Mouse (Mus musculus) left cerebral cortex, postnatal 36 days (tissue): ENCODE results near the gene Gipc2. TPM values are rescaled to one million over a fixed set of nuclear protein-coding genes. Genes with fewer than 3 reads are reported as not detected.

Experiments used
- DNase-seq, 2 experiments: peaks; one replicate each; pipeline ENCODE4 v3.0.0; 2021 to 2022; ENCODE audit warnings: low spot score in 2 of 2, mixed read lengths in 1 of 2
- intact Hi-C: fragments of 180-260 bp; cut with DNase I; formaldehyde crosslinking; loops from one replicate; pipeline ENCODE4 v1.15.1; 2025
- total RNA-seq, 2 experiments: library from RNA; stranded (reverse); gene quantifications; 2 replicates each; pipeline ENCODE4 v1.2.3; 2021

Gipc2 gene
- total RNA-seq, 2 experiments from 2014 or later = 3.8 to 7.9 TPM

DNA sequence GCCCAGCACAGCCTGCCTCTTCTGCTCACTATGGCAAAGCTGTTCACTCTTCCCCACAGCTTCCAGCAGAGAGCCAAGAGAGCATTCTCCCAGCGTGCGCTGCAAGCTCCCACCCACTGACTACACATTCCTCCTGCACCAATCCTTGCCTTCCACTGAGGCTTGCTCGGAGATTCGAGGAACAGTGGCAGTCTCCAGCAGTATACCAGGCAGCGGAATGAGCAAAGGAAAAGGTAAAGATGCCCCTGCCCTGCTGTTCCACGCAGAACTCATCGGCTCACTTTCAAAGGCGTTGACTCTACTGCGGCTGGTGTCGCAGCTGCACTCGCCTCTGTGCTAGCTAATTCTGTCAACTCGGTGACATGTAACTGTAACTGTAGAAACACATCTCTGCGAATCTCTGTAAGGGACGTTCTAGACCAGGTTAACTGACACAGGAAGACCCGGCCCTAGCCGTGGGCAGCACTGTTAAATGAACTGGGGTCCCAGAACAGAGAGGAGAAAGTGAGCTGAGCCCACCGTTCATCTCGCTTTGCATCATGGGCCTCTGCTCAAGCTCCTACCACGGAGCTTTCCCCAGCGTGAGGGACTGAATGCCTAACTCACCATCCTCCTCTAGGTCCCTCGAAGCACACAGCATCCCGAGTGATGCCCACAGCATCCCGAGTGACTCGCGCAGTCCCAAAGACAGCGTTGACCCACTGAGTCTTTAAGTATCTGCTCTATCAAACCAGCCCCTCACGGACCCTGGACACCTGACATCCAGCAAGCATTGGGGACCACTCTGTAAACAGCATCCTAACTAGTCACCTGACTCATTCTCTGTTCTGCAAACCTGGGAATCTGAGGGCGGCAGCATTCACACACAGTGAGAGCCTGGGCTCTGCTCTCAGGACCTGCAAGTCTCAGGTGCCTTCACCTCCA is 59.5 kb downstream of the Gipc2 start:
- peak; percentile 69 to 77 for DNase-seq
- intact Hi-C loops = loop anchor here (5.0 kb wide), 1 partner anchor 86 kb away; no protein-coding TSS in a partner anchor

DNA sequence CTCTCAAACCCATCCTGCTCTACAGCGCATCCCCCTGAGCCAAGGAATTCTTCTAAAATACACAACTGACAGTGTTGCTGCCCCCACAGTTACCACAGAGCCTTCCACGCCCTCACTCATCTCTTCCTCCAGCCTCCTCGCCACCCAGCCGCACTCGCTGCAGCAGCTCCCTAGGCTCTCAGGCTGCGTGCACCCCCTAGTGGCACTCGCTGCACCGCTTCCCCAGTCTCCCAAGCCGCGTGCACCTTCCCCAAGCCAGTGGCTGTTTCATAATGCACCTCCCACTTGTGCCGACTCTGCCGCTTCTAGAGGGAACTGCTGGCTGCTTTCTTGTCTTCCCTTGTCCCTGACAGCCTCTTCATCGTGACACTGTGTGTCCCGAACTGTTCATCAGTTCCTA is 60.7 kb downstream of the Gipc2 start:
- intact Hi-C loops = loop anchor here (5.0 kb wide), 1 partner anchor 87 kb away; no protein-coding TSS in a partner anchor
- peak; percentile 78 to 79 for DNase-seq

DNA sequence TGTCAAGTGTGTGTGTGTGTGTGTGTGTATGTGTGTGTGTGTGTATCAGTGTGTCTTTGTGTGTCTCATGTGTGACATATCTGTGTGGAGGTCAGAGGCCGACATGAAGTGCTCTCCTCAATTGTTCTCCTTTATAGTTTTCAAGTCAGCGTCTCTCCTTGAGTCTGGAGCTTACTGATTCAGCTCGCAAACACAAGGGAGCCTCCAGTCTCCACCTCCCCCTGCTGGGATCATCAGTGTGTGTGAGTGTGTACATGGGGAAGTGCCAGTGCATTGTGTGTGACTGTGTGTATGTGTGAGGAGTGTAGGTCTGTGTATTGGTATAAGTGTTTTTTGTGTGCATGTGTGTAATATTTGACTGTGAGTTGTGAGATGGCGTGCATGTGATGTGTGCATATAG is 62.6 kb downstream of the Gipc2 start:
- intact Hi-C loops = no loop called here
- DNase-seq = no peak

DNA sequence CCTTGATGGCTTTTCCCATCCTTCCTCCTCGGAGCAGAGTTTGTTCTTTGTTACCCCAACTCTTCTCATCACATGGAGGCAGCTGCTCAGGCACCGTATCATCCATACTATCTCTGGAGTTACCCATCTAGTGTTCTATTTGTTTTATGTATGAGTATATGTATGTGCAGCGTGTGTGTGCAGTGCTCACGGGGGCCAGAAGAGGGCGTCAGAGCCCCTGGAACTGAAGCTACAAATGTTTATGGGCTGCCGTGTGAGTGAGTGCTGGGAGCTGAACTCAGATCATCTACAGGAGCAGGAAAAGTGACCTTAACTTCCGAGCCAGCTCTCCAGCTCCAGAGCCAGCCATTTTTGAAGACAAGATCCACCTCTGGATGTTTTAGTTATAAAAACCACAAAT is 64.6 kb downstream of the Gipc2 start:
- intact Hi-C loops = no loop called here
- no peak for DNase-seq

DNA sequence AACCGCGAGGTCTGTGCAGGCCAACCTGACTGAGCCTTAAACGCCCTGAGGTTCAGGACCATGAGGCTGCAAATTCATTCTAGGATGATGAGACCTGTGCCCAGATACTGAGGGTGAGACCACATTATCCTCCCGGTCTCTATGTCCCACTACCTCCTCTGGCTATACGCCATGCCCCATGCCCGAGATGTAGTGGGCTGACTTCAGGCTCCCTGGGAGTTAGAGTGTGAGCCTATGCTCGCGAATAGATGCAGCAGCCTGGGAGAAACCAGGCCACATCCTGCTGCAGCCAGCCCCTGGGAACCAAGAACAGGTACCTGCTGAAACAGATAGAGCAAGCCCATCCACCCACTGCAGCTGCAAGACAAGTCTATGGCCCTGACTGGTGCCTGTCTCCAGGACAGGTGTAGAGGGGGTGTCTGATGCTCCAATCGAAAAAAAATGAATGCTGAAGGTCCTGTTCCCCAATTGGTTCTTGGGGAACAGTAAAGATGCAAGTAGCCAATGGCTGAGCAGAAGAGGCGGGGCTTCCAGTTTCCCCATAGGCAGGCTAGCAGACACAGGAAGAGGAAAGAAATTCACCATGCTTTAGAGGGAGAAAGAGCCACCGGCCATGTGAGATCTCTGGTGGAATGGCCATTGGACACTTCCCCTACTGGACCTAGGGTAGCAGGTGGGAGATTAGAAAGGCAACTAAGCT is 65.8 kb downstream of the Gipc2 start:
- DNase-seq = no peak

DNA sequence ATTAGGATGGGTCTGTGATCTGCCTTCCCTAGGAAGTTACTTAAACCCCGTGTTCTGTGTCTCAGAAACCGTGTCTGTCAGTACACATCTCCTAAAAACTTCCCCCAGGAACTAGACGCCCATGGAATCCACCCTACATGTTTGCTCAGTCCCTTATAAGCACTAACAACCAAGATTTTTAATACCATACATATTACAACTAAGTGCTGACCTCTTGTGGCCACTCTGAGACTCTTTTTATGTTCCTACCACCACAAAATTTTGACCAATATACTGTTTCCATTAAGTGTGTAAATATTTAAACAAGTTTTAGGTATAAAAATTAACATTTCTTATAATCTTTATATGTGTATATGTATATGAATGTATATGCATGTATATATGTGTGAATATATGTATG is 71.0 kb downstream of the Gipc2 start:
- no peak for DNase-seq
- intact Hi-C loops = loop anchor here (2.0 kb wide), 1 partner anchor 378 kb away; no protein-coding TSS in a partner anchor

More for the DNA sequence above, 65.8 kb downstream of the Gipc2 start:
- intact Hi-C loops = no loop called here

DNA sequence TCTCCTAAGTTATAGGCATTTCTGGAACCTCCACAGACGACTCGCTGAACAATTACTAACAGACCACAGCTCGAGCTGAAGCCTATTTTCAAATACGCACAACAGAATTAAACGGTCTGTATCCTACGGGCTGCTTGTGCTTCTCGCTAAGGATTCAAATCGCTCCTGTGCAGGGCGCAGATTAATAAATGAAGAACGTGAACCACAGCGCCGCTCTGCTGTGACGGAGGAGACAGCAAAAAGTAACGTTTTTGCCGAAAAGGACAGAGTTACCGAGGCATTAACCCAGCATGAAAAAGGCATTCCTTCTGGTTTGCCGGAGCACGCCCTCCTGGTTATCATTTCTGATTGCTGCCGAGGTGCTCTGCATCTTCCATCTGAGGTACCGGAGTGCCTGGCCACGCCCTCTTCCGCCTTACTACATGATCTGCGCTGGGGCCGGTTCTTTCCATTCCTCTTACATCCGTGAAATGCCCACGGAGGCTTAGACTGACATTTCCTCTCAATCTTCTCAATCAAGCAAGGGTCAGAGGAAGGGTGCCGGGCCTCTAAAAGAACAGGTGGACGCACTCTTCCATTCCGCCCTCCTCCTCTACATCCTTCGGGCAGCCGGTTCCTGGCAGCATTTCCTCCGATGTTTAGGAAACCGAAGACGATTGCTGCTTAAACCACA is 73.5 kb downstream of the Gipc2 start:
- intact Hi-C loops = no loop called here
- no peak for DNase-seq

DNA sequence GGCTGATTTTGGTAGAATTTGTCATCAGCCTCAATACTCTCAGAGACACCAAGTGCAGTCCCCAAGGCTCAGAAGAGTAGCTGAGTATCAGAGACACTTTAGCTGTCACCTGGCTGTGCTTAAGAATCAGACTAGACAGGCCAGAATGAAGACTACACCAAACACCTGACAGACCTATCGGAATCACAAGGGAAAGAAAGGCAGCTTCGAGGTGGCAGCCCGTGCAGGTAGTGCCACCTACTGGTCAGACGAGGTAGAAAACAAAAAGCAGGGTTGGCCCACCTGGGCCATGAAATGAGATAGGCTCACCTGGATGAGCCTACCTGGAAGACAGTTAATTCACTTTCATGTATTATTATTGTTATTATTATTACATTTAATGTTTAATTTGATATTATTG is 76.9 kb downstream of the Gipc2 start:
- DNase-seq = no peak
- intact Hi-C loops = loop anchor here (1.0 to 2.0 kb wide), 2 partner anchors 252 to 314 kb away; partner anchors contain the start of gene Ptgfr

DNA sequence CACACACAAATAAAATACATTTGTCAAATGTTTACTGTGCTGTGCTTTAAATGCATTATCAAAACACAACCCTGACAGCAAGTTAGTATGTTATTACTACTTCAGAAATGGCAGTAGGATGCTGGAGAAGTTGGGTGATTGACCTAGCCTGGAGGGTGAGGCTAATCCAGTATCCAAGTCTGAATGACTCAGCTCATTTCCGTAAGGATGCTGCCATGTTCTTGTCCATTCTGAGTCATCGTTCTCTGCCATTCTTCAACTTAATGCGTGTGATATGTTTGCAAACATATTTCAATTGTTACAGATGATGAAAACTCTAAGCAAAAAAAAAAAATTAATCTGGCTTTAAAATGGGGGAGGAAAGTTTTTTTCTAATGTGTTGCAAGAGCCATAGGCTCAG is 84.6 kb downstream of the Gipc2 start:
- no peak for DNase-seq
- intact Hi-C loops = no loop called here

DNA sequence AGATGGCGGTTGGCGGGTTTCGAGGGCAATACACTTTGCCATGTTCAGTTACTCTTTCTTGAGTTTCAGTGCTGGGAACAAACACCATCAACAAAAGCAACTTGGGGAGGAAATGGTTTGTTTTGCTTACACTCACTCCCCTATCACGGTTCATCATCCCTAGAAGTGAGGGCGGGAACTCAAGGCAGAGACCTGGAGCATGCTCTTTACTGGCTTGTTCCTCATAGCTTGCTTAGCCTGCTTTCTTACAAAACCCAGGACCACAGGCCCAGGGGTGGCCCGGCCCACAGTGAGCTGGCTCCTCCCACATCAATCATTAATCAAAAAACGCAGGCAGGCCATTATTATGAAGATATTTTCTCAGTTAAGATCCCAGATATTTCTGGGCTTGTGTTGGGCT is 89.9 kb downstream of the Gipc2 start:
- intact Hi-C loops = no loop called here

DNA sequence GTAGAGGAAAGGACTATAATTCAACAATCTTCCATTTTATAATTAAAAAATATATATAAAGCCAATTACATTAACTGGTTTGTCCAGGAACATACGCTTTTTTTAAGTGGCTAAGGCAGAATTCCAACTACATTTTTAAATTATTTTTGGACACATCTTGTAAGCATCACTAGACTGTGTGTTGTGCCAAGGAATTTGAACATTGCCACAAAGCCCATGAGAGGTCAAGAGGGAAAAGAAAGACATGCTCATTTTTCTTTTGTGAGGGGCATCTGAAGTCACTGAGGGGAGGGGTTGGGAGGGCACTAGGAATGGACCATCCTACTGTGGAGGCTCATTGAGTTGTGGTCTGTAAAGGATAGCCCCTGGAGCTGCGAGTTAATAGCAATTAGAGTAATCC is 97.0 kb downstream of the Gipc2 start:
- intact Hi-C loops = loop anchor here (5.0 kb wide), 1 partner anchor 232 kb away; the partner anchor contains the start of gene Ptgfr
- no peak for DNase-seq

More for the DNA sequence above, 89.9 kb downstream of the Gipc2 start:
- no peak for DNase-seq

DNA sequence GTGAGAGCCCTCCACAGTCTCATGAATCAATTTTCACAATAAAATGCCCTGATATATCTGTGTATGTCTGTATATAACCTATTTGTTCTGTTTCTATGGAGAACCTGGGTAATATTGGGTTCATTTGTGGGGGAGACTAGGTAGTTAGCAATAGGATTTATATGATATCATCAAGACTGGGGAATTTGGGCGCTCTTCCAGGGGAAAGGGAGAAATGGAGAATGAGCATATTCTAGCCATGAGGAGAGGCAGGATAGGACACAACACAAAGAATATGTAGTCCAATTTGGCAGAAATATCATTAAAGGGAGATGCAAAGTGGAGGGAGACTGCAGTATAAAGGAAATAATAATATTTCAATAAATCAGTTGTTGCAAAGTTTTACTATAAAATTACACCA is 97.7 kb downstream of the Gipc2 start:
- intact Hi-C loops = loop anchor here (5.0 kb wide), 1 partner anchor 231 kb away; the partner anchor contains the start of gene Ptgfr
- no peak for DNase-seq

DNA sequence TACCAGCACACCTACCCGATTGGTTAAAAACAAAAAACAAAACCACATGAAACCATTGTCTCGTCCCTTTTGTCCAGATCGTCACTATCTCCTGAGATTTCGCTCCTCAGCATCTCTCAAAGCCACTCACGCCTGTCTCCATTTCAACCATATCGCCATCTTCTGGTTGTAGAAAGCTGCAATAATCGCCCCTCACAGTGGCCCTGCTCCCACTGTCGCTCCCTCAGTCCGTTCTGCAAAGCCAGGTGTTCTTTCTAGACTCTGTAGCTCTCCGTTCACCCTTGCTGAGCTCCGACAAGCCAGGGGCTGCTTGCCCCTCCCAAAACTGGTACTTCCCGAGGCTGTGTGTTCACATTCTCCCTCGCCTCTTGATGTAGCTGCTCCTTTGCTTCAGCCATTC is 99.3 kb downstream of the Gipc2 start:
- intact Hi-C loops = loop anchor here (5.0 kb wide), 1 partner anchor 229 kb away; the partner anchor contains the start of gene Ptgfr
- DNase-seq = no peak

DNA sequence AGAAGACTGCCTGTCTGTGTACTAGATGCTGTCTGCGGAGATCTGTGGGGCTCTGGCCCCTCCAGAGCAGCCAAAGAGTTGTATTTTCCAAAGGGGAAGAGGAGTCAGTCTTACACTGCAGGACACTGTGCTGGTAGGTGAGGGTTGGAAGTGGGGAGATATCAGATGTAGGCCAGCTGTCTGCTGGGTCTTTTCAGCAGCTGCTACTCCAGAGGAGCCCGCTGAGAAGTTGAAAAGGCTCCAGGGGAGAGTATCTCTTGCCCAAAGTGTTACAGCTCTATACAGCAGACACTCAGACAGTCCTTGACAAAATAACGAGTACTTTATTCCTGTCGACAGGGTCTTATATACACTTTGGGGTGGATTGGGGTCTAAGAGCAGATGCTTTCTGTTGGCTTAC is 100.2 kb downstream of the Gipc2 start:
- intact Hi-C loops = loop anchor here (5.0 kb wide), 1 partner anchor 229 kb away; the partner anchor contains the start of gene Ptgfr

DNA sequence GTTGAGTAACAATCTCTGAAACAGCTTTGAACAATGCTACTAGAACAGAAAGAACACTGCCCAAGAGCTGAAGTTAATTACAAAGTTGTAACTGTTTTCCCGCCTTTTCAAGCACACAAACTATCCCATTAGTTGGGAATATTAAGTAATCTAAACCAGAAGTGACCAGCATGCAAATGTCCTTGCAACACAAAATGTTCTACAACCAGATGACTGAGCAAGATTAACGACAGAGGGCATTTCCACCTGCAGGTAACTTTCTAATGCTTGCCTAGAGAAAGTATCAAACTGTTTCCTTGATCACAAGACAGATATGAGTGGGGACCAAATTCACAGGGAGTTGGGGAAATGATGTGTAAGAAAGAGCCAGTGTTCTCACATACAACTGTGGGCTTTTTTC is 101.9 kb downstream of the Gipc2 start:
- DNase-seq = no peak
- intact Hi-C loops = no loop called here

More for the DNA sequence above, 100.2 kb downstream of the Gipc2 start:
- DNase-seq = no peak

DNA sequence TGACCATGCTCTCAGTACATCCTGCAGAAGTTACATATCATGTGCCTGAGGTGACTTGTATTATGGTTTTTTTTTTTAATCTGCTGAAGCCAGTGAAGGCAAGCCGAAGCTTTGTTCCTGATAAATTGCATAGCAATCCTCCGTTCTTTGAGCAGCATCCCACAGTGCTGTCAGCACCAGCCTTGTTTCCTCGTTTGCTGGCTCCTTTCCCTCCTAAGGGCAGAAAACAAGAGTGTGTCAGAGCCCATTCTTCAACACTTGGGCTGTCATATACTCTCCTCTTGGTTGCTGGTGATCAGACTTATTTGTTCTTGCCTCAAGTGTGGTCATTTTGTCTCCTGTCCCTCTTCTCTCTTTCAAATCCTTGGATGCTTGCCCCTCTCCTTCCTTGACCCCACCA is 103.2 kb downstream of the Gipc2 start:
- no peak for DNase-seq
- intact Hi-C loops = no loop called here

DNA sequence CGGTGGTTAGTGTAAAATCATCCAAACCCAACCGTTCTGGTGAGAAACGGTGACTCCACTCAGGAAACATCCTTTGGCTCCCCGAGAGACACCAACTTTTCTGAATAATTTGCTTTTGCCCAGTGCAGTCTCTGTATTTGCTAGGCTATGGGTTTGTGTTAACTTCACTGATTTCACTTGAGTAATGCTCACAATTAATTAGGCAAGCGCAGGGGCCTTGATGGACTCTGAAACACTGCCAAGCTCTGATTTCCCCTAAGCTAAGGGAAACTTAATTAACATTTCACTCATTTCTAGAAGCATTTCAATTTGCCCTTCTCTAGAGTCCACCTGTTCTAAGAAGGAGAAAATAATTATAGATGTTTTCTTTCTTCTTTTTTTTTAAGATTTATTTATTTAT is 104.9 kb downstream of the Gipc2 start:
- intact Hi-C loops = no loop called here
- DNase-seq = no peak

DNA sequence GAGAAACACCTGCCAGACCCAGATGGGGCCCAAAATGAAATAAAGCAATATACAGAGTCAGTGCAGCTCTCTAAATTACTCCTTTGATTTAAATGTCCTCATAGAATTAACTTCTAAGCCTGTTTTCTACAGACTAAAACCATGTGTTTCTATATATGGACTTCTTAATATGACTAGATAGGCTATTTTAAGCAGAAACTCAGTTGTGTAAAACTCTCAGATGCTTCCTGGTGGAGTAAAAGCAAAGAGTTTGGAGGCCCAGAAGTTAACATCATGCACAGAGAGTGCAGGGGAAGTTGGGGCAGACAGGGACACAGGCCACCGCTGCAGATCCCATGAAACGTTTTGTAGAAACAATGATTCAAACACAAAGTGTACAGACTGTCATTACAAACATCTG is 107.8 kb downstream of the Gipc2 start:
- intact Hi-C loops = no loop called here
- DNase-seq = no peak

DNA sequence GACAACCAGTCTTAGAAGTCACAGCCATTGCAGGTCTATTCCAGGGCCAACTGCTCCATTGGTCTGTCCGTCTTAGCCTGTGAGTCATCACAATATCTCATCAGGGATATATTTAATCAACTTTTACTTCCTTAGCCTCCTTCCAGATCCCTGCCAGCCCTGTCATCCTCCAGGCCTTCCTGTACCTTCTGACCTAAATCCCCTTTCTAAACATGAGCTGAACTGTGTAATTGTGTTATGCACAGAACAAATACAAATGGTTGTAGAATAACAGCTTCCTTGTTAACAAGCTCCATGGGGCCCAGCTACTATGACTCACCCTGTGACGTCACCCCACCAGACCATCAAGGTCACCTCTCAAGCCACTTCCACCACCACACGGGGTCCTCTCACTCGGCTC is 111.8 kb downstream of the Gipc2 start:
- intact Hi-C loops = no loop called here
- no peak for DNase-seq

DNA sequence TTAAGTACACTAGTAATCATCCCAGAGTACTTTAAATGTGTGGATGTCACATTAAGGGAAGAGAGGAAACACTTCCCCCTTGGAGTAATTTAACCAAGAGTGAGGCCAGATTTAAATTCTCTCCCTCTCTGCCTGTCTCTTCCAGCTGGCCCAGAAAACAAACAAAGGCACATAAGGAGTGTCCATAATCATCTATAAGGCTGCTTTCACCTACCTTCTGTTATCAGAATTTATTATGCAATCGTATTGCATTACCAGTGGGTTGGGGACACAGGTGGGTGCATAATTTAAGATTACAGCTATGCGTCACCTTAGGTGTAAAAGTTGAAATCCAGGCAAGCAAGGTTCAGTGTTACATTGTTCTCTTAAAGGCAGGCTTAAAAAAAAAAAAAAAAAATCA is 114.1 kb downstream of the Gipc2 start:
- DNase-seq = no peak
- intact Hi-C loops = no loop called here
